Mouse (Mus musculus) bone marrow, adult 2 months (tissue): Measurements from ENCODE around the gene Plxna2. TPM values are rescaled to one million over a fixed set of nuclear protein-coding genes. Genes with fewer than 3 reads are reported as not detected.

ENCODE experiments used
- H3K27ac ChIP-seq: fragments of 200-500 bp; 2 replicates; pipeline ENCODE4 v1.5.1; 2012; ENCODE audit warnings: low read depth, mild to moderate bottlenecking, control low read depth, inconsistent platforms, low read length; ENCODE audit not compliant: control insufficient read depth, poor library complexity, insufficient read depth
- H3K4me1 ChIP-seq: fragments of 200-500 bp; 2 replicates; pipeline ENCODE4 v1.6.1; 2011; ENCODE audit warnings: low read length; ENCODE audit not compliant: control insufficient read depth, insufficient read depth
- H3K4me3 ChIP-seq: fragments of 200-500 bp; replicated peaks from 2 replicates; pipeline ENCODE3; 2011; ENCODE audit warnings: mild to moderate bottlenecking, low read depth, low read length, control low read depth; ENCODE audit not compliant: control insufficient read depth
- CTCF ChIP-seq: fragments of 200-500 bp; IDR thresholded peaks from 2 replicates; pipeline ENCODE4 v1.5.1; 2011; ENCODE audit warnings: low read length, control low read depth; ENCODE audit not compliant: control insufficient read depth, insufficient read depth
- POLR2A ChIP-seq: fragments of 200-500 bp; IDR thresholded peaks from 2 replicates; pipeline ENCODE4 v1.6.1; 2011; ENCODE audit warnings: low read depth, mild to moderate bottlenecking, control low read depth, low read length, borderline replicate concordance; ENCODE audit not compliant: control insufficient read depth
- WGBS: fragments of 180-500 bp; shearing (Covaris S2); methylation state at CpG from one replicate; pipeline ENCODE4 v1.1.7; 2018; 5-methylcytosine and 5-hydroxymethylcytosine counted together
- polyA plus RNA-seq: library from polyadenylated mRNA; stranded (reverse); fragments of >200 nt; gene quantifications from 2 replicates; pipeline ENCODE4 v1.2.4, GENCODE M21; 2011; ENCODE audit warnings: low replicate concordance; ENCODE audit not compliant: missing spikeins, insufficient read depth, insufficient read length

Gene Plxna2
- polyA plus RNA-seq, 1 experiment: 0.80 TPM

DNA sequence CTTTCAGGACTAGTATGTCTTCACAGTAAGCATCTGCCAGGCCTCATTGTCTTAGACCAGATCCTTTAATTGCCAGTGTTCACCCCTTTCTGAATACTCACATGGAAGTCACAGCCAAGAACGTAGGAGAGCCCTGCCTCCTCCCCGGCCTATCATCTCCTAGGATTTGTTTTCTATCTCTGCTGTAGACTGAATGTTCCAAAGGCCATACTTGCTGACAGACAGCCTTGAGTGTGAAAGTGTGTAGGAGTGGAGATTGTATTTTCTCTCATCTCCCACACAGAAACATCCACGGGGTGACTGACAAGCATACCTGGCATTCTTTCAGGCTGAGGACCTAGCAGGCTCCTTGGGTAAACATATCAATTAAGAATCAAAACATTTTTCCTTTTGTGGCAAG lies 177.3 kb downstream of the Plxna2 start:
- WGBS: 72% methylated on average over 3 of the region's 3 CpGs
- Histone ChIP-seq H3K27ac (no peak overlapping the region), H3K4me1 (no peaks in the 10 kb centered on the region), H3K4me3 (no peak overlapping the region)
- no peak for TF ChIP-seq POLR2A
- no peak for TF ChIP-seq CTCF

DNA sequence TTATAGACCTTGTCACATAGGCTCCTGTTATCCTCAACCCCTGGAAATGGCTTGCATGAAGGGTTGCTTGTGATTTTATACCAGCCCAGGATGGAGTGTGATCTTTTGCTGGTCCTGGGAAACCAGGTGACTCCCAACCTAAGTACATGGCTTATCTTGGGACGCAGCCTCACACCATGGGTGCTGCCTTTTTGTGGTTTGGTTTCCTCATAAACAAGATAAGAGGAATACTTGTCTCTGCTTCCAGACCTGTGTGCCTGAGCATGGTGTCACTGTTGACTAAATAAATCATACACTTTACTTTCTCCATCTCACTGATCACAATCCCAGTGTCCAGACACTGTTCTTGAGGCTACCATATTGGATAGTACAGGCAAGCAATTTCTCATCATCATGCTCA lies 179.8 kb downstream of the Plxna2 start:
- Histone ChIP-seq H3K4me3 (no peak overlapping the region), H3K27ac (no peak overlapping the region), H3K4me1 (no peaks in the 10 kb centered on the region)
- WGBS: 67% methylated on average over 1 of the region's 1 CpGs
- TF ChIP-seq CTCF: no peak
- TF ChIP-seq POLR2A: no peak

DNA sequence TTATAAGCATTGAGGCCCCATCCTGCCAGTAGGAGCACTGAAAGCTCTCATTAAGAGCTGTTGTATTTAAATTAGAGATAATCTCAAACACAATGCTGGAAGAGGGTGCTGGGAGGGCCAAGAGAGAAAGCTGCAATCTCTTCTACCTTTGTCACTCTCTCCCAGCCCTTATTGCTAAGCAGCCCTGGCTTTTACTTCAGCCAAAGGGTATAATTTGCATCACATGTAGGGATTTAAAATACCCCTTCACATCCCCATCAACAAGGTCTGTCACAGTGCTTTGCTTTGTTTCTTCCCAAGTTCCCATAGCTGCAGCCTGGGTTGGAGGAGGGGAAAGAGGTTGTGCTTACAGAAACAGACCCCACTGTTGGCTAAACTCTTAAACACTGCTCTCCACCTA lies 180.5 kb downstream of the Plxna2 start:
- no peaks in the 10 kb centered on the region for H3K4me1 ChIP-seq

DNA sequence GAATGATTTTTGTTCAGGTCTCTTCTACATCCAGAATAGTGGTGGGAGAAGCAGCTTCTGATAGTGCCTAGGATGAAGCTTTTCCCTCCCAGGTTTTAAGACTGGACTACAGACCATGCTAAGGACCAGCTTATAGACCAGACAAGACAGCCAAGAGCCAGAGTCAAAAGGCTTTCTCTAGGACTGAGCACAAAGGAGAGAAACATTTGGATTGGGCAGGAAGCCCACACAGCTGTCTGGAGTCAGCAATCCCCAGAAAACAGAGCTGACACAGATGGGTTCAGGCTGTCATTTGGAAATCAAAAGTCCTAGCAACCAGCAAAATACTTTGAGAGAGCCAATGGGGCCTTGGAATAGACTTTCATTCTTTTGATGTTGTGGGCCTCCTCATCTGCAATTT lies 190.2 kb downstream of the Plxna2 start:
- no peak overlapping the region for H3K27ac ChIP-seq
- TF ChIP-seq CTCF: no peak
- no peak overlapping the region for H3K4me3 ChIP-seq
- H3K4me1 ChIP-seq: no peaks in the 10 kb centered on the region

More for the DNA sequence above, 180.5 kb downstream of the Plxna2 start:
- no peak overlapping the region for H3K4me3 ChIP-seq
- H3K27ac ChIP-seq: no peak overlapping the region
- TF ChIP-seq POLR2A (no peak), CTCF (no peak)

DNA sequence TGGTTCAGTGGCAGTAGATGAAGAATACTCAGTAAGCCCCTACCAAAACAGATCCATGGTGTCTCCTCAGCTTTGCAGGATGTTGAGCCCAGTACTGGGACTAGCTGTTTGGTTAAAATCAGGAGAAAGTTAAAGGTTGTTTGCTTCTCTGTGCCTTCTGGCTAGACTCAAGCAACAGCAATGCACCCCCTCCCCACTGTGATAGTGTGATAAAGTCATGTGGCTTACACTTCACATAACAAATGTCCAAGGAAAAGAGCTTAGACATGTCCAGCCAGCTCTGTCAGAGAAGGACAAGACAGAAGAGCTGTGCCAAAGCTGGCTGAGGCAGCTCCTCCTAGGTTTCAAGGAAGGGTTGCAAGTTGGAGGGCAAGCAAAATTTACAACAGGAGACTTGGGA lies 190.7 kb downstream of the Plxna2 start:
- TF ChIP-seq CTCF (no peak), POLR2A (no peak)
- no peaks in the 10 kb centered on the region for H3K4me1 ChIP-seq
- H3K4me3 ChIP-seq: no peak overlapping the region
- no peak overlapping the region for H3K27ac ChIP-seq

DNA sequence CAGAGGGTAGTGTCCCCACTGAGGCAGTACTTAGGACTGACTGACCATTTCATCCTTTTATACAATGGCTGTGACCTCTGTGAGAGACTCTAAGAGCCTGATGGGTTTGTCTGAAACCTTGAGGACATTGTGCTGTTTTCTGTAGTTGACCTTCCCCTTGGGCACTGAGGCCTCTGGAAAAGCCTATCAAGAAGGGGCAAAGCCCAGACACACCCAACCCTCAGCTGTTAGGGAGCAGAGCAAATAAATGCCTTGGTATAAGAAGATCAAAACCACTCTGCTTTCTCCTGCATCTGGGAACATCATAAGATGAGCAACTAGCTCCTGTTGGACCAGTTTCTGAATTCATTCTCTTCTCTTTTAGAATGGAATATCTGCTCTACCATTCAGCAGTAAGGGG lies 191.6 kb downstream of the Plxna2 start:
- H3K27ac ChIP-seq: no peak overlapping the region
- H3K4me3 ChIP-seq: no peak overlapping the region
- H3K4me1 ChIP-seq: no peaks in the 10 kb centered on the region
- TF ChIP-seq POLR2A: no peak
- no peak for TF ChIP-seq CTCF

DNA sequence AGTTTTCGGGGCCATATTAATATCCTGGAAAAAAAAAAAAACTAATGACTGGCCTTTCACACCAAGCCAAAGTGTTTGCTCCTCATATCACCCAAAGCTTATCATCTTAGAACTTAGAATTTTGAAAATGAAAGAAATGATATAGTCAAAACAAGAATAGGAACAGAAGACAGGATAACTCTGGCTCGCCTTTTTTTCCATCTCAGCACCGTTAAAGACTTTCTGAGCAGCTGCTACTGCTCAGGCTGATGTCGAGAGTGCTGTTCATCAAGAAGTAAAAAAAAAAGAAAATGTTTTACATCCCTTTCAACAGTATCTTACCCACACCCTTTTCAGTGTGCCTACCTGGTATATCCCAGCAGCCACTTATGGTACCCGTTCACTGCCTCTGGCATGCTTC lies 196.2 kb downstream of the Plxna2 start:
- Histone ChIP-seq H3K4me3 (no peak overlapping the region), H3K4me1 (no peaks in the 10 kb centered on the region), H3K27ac (no peak overlapping the region)
- TF ChIP-seq CTCF (no peak), POLR2A (no peak)
- 69% methylated on average over 5 of the region's 5 CpGs for WGBS

DNA sequence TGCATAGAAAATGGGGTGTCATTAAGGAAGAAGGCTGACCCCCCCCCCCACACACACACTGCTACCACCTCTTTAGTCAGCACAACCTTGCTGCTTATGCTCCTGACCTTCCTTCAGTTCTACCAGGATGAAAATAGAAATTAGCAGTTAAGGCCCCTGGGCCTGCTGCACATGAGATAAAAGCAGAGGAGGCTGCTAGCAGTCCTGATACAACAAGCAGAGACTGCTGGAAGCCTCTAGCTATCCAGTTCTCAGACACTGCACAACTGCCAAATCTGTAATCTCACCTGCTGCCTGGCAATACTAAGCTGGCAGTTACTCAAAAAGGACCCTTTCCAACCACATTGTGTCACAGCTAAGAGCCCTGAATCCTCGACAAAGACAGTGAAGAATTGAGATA lies 197.5 kb downstream of the Plxna2 start:
- TF ChIP-seq POLR2A (no peak), CTCF (no peak)
- Histone ChIP-seq H3K27ac (no peak overlapping the region), H3K4me3 (no peak overlapping the region), H3K4me1 (no peaks in the 10 kb centered on the region)
- 52% methylated on average over 1 of the region's 1 CpGs for WGBS

DNA sequence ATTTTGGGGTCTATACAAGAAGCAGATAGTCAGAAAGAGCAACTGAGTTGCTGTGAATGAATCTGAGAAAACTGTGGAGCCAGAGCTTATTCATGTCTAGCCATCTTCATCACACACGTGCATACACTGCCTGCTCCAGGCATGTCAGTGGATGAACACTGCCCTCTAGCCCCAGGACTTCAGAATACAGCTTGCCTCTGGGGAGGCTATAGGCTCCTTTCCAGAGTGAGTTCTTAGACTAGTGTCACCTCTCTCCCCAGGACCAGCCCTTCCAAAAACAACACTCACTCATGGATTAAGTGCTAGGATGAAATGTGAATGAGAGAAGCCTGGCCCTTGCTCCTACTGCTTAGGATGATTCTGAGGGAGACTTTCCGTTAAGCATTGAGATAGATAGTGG lies 198.9 kb downstream of the Plxna2 start:
- no peaks in the 10 kb centered on the region for H3K4me1 ChIP-seq
- H3K4me3 ChIP-seq: no peak overlapping the region
- TF ChIP-seq CTCF (peak; percentile 70), POLR2A (no peak)
- no peak overlapping the region for H3K27ac ChIP-seq
- WGBS: 40% methylated on average over 2 of the region's 2 CpGs

DNA sequence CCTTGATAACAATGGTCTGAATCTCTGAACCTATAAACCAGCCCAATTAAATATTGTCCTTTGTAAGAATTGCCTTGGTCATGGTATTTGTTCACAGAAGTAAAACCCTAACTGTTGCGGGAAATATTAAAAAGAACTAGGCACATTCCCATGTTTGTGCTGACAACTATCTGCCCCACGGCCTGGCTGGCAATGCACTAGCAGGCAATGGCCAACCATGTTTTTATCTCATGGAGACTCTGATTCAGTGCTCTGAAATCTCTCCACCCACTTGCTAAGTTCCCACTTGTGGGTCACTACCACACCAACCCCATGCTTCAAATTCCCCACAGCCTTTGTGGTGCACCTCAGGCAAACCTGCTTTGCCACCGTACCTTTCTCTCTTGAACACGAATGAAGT lies 202.9 kb downstream of the Plxna2 start:
- Histone ChIP-seq H3K4me3 (no peak overlapping the region), H3K27ac (no peak overlapping the region), H3K4me1 (no peaks in the 10 kb centered on the region)
- 77% methylated on average over 4 of the region's 4 CpGs for WGBS
- TF ChIP-seq POLR2A: no peak
- TF ChIP-seq CTCF: no peak
